Mouse (Mus musculus) kidney, adult 9 months (tissue): ENCODE data around the gene Gcnt7.

Source experiments
- DNase-seq: peaks from one replicate; pipeline ENCODE4 v3.0.0; 2022

Gene Gcnt7

GRCm38 (mm10) chr2:172452458-172452857, 5.9 kb downstream of the Gcnt7 start:
- no peak for DNase-seq

DNA sequence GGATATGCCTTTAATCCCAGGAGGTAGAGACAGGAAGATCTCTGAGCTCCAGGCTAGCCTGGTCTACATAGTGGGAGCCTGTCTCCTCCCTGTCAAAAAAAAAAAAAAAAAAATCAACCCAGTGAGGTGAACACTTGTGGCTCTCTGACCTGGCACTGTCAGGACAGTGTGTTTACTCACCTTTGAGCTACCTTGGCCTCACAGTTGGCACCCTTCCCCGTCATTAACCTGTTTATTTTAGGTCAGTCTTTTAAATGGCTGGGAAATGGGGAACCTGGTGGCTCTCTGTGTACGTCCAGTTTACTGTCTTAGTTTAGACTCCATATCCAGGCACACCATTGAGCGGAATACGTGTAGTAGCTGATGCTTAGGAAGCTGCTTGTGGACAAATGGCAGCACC, 6.4 kb downstream of the Gcnt7 start:
- peak; percentile 37 for DNase-seq

DNA sequence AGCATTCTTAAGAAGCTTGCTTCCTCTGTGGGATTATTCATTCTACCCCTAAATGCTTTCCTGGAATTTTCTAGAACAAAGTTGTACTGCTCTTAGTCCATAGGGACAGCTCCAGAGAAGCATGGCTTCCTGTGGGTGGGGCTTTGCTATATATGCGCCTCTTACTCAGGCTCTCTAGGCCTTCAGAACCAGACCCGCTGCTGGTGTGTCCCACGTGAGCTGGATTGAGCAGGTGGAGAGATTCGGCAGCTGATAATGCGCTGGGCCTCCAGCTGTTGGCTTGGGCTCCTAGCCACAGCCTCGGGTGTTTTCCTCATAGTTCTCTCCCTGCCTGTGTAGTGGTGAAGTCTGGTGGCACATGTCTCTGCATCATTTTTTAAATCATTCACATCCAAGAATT, 7.8 kb downstream of the Gcnt7 start:
- no peak for DNase-seq

GRCm38 (mm10) chr2:172448329-172448728, 10.1 kb downstream of the Gcnt7 start:
- DNase-seq: no peak

DNA sequence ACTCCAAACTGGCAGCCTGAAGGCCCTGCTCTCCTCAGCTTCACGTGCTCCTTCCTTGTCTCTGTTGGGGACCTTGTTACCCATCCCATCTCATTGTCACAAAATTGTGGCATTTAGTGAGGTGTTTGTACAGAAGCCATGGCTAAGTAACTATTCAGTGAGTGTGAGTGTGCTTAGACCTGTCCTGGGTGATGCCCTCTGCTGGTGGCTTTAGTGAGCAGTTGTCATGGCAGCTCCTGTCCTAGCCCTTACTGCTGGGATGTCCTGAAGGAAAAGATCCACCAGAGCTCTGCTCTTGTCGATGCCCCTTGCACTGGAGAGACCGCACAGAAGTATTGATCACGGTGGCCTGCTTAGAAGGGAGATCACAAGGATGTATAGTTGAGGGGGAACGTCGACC, 11.1 kb downstream of the Gcnt7 start:
- DNase-seq: no peak

- DNase-seq: no peak
Observed at GRCm38 (mm10) chr2:172445617-172446016, 12.8 kb downstream of the Gcnt7 start.

GRCm38 (mm10) chr2:172441176-172441575, 17.2 kb downstream of the Gcnt7 start:
- peak; percentile 45 for DNase-seq

DNA sequence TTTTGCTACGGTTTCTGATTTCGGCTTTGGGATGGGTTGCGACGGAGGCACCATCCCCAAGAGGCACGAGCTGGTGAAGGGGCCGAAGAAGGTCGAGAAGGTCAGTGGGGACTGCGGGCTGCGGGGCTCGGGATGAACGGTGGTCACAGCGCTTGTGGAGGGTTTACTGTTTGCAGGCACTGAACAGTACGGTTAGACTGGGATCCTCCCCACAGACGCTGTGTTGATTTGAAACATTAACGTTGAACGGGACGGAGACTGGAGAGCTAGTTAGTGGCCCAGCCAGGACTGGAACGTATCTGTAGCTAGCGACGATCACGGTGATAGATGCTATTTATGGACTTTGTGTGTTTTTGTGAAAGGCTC, 17.8 kb downstream of the Gcnt7 start:
- no peak for DNase-seq

GRCm38 (mm10) chr2:172439843-172440639, 18.4 kb downstream of the Gcnt7 start, which contains the start of gene Rtf2:
Rtf2 (plus strand) TSS chr2:172440556.
- DNase-seq: peak; percentile 99

GRCm38 (mm10) chr2:172437371-172437952, 20.9 kb downstream of the Gcnt7 start:
- no peak for DNase-seq

DNA sequence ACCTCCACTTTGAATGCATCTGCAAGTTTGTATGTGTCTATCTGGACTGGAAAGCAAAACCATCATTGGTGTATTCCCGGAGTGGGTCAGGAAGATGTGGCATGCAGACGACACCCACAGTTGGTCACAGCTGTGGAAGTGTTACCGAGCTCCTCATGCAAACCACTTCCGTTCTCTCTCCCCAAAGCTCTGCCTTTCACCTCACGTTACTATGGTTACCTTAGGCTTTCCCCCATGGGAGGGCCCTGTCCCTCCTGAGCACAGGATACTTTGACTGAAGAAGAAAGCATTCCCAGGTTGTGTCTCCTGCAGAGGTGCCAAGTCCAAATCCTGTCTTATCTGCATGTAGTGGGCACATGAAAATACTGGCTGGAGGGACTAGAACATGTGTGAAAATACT, 24.6 kb downstream of the Gcnt7 start:
- no peak for DNase-seq

DNA sequence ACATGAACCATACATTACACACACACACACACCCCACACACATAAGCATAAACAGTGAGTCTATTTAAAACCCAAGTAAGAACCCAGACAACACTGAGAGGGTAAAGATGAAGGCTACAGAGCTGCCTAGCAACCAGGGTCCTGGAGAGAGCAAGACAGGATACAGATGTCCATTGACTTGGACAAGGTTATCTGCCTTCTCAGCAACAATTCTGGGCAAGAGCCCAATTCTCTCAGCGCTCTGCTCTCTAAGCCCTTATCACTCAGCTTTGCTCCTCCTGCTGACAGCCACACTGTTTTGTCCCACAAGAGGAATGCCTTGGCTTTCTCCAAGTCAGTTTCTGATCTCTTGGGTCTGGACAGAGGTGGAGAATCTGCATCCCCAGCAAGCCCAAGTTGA, 27.8 kb downstream of the Gcnt7 start:
- peak; percentile 26 for DNase-seq

DNA sequence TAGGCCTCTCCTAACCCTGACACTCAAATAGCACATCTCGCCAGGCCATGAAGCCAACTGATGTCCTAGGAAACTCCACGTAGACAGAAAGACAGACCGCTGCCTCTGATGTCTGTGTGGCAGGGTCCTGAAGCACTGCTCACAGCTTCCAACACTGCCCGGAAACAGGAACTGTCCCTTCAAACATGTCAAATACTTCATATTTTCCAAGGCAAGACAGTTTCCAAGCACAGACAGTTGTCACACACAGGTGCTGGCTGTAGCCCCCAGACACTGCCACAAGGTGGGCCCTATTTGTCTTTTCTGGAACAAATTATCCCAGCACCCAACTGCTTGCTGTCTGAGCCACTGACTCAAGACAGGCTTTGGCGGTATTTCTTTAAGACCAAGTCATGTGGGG, 40.2 kb downstream of the Gcnt7 start:
- no peak for DNase-seq

GRCm38 (mm10) chr2:172416876-172417275, 41.5 kb downstream of the Gcnt7 start:
- DNase-seq: no peak

GRCm38 (mm10) chr2:172416218-172416617, 42.2 kb downstream of the Gcnt7 start:
- no peak for DNase-seq

GRCm38 (mm10) chr2:172413894-172414293, 44.5 kb downstream of the Gcnt7 start:
- DNase-seq: no peak

DNA sequence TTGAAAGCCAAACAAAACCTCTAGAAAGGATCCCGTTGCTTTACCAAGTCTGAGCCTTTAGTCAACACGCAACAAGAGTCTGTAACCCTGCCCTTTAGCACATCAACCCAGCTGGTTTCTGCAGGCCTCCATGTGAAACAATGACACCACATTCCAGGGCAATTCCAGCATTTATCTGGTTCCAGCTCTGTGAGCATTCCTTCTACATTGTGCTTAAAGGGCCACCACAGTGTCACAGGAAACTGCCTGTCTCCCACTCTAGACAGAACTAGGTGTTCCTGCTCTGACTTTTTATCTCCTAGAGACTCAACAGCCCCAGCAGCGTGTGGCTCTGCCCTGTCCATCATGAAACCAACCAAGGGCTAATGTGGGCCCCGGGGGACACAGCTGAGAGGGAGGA, 45.1 kb downstream of the Gcnt7 start:
- DNase-seq: no peak

DNA sequence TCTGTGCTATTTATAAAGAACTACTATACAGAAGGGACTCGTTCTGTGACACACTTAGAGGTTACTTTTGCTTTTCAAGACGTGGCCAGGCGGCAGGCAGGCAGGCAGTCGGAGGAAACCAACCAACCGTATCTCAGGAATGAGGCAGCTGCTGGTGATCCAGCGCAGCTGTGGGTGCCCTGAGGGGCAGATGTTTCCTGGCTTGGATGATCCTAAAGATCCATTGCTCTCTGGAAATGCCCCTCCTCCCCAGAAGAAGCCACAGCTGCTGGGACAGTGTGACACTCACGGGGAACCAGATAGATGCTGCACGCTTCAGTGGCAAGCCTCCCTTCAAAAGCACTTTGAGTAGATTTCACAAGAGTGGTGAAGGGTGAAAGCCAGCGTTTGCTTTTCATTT, 45.9 kb downstream of the Gcnt7 start:
- DNase-seq: peak; percentile 20

DNA sequence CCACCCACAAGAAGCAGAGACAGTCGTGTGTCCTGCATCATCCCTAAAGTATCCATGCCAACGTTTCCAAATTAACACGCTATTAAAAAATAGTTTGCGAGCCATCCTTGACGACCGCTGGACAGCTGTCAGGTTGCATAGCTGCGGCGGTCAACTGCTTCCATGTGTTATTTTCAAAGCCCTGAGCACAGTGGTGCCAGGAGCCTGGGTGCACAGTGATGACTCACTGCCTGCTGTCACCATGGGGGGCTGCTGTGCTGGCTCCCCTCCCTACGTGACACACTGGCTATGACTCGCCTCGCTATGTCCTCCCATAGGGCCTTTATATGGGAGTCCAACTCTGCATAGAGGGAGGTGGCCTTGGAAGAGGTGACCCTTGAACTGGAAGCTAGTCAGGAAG, 47.3 kb downstream of the Gcnt7 start:
- no peak for DNase-seq

GRCm38 (mm10) chr2:172410686-172411085, 47.7 kb downstream of the Gcnt7 start:
- DNase-seq: no peak

- no peak for DNase-seq
Observed at GRCm38 (mm10) chr2:172407499-172407898, 50.9 kb downstream of the Gcnt7 start.

DNA sequence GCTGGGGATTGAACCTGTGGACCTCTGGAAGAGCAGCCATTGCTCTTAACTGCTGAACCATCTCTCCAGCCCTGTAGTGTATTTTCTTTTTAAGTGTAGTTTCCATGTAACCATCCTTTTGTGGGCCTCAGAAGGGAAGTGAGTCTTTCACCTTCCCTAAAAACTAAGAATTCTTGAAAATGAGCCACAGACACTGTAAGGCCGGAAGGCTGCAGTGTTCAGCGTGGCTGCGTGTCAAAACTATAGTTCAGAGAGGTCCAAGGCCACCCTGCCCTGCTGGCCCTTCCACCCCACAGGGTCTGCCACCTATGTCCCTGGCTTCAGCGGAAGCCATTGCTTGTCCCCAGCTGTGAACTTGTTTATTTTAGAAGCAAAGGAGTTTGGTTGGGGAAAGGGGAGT, 52.2 kb downstream of the Gcnt7 start:
- DNase-seq: peak; percentile 11

DNA sequence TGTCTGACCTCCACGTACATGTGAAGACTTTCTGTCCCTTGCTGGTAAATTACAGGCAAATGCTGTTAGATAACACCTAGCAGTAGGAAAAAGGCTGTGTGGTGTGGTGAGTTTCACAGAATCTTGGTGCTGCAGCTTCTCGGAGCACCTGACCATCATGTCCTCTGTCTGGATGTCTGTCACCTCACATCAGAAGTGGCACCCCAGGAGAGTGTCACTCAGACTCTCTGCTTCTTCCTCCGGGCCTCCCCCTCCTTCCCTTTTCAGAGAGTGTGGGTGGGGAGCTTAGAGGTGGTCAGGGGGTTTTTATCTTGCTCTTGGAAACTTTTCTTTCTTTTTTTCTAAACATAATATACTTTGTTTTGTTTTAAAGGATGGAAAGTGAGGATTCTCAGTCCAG, 53.4 kb downstream of the Gcnt7 start:
- no peak for DNase-seq

DNA sequence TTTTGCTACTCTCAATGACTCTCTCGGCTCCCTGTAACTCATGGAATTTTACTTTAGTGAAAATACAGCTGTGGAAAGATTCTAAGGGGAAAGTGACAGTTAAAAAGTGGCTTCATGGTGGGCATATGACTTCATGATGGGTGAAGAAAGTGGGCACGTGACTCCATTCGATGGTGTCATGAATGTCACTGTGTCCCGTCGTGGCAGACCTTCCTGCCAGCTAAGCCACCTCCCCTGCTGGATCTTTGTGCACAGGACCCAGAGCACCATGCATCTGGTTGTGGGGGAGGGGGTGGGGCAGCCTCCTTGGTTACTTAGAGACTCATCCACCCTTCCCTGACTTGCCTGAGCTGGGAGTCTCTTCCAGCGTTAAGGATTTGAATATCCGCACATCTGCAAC, 54.2 kb downstream of the Gcnt7 start:
- no peak for DNase-seq
